Mouse (Mus musculus): ENCODE data around the gene Gm9857. TPM values are rescaled to one million over a fixed set of nuclear protein-coding genes. Genes with fewer than 3 reads are reported as not detected.

Gm9857 gene
- total RNA-seq, 4 experiments from 2014 or later = not detected

GRCm38 (mm10) chr3:108921822-108922221 is 18.4 kb downstream of the Gm9857 start:
- DNase-seq = no peak

GRCm38 (mm10) chr3:108920442-108921070 is 19.7 kb downstream of the Gm9857 start:
- no peak for DNase-seq

- no peak for DNase-seq
Observed at GRCm38 (mm10) chr3:108918852-108919251, 21.4 kb downstream of the Gm9857 start.

GRCm38 (mm10) chr3:108917986-108918385 is 22.3 kb downstream of the Gm9857 start:
- no peak for DNase-seq

GRCm38 (mm10) chr3:108916857-108917256 is 23.4 kb downstream of the Gm9857 start:
- no peak for DNase-seq

- no peak for DNase-seq
Observed at GRCm38 (mm10) chr3:108915999-108916398, 24.2 kb downstream of the Gm9857 start.

- peak; percentile 93 for DNase-seq
Observed at GRCm38 (mm10) chr3:108911548-108912413, 28.5 kb downstream of the Gm9857 start, which contains the start of gene Prpf38b. TSS of gene Prpf38b (minus strand) at chr3:108911727.

- DNase-seq = peak; percentile 62
Observed at GRCm38 (mm10) chr3:108911081-108911547, 29.1 kb downstream of the Gm9857 start.

GRCm38 (mm10) chr3:108910303-108911080 is 29.8 kb downstream of the Gm9857 start:
- DNase-seq = no peak

GRCm38 (mm10) chr3:108902934-108903333 is 37.3 kb downstream of the Gm9857 start:
- DNase-seq = no peak

- DNase-seq = no peak
Observed at GRCm38 (mm10) chr3:108902038-108902437, 38.2 kb downstream of the Gm9857 start.

- no peak for DNase-seq
Observed at GRCm38 (mm10) chr3:108900681-108901080, 39.6 kb downstream of the Gm9857 start.

- no peak for DNase-seq
Observed at GRCm38 (mm10) chr3:108900147-108900546, 40.1 kb downstream of the Gm9857 start.

GRCm38 (mm10) chr3:108898640-108899039 is 41.6 kb downstream of the Gm9857 start:
- no peak for DNase-seq

GRCm38 (mm10) chr3:108892914-108893313 is 47.3 kb downstream of the Gm9857 start:
- DNase-seq = no peak

- DNase-seq = no peak
Observed at GRCm38 (mm10) chr3:108892080-108892479, 48.2 kb downstream of the Gm9857 start.

Other genes starting within 250 kb of the Gm9857 start
- 1 to 10 TPM; 1.9 to 2.8 (median 2.2) TPM for gene Gpsm2, start 218.1 kb downstream of the Gm9857 start, total RNA-seq (2022)
- gene Aknad1, start 200.8 kb downstream of the Gm9857 start, total RNA-seq (2022) = under 1 TPM in 1 of 4 experiments, not detected in 3; 0.07 TPM
- 10 to 100 TPM; 59.8 to 75.3 (median 63.4) TPM for gene Stxbp3, start 99.9 kb downstream of the Gm9857 start, total RNA-seq (2022)
- gene Fndc7, start 50.4 kb downstream of the Gm9857 start, total RNA-seq (2022) = 1 to 10 TPM in 2 of 4 experiments, under 1 TPM in 2; 0.35 to 2.2 (median 0.90) TPM
- 10 to 100 TPM; 43.0 to 81.4 (median 55.3) TPM for gene Prpf38b, start 28.7 kb downstream of the Gm9857 start, total RNA-seq (2022)
- gene Henmt1, start 572 bp downstream of the Gm9857 start, total RNA-seq (2022) = under 1 TPM in 1 of 4 experiments, not detected in 3; 0.17 TPM
- gene Fam102b, start 87.2 kb upstream of the Gm9857 start, total RNA-seq (2022) = 1 to 10 TPM; 5.1 to 9.5 (median 6.9) TPM
- gene Slc25a54, start 140.0 kb upstream of the Gm9857 start, total RNA-seq (2022) = not detected
- gene Slc25a24, start 182.7 kb upstream of the Gm9857 start, total RNA-seq (2022) = 100 to 1,000 TPM in 1 of 4 experiments, 10 to 100 TPM in 3; 69.4 to 106 (median 84.9) TPM

All from adrenal gland, adult 8-10 months (tissue).